Mouse (Mus musculus): ENCODE data around the gene Sowaha. TPM values are rescaled to one million over a fixed set of nuclear protein-coding genes. Genes with fewer than 3 reads are reported as not detected.

The Sowaha gene
- polyA plus RNA-seq, 1 experiment from 2014 or later = 0.99 TPM

DNA sequence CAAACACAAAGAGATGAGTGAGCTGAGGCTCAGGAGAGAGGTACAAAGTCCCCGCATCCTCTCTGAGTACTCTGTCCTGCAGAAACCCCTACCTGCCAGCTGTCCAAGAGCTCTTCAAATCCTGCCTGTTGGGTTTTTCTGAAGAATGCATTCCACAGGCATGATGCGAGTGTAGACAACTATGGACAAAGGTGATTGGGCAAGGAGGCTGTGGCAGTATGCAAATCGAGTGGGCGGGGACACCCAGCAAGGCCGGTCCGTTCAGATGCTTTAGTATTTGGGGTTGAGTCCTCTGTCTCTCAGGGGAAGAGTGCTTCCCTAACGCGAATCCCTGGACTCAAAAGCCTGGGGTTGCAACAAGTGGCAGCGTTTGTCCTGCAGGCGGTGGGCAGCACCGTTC lies 20.5 kb upstream of the Sowaha start:
- H3K36me3 ChIP-seq (replicated peaks) = no peaks in the 10 kb centered on the region
- H3K9me3 ChIP-seq = no peaks in the 10 kb centered on the region
- H3K4me2 ChIP-seq = no peak overlapping the region
- ATAC-seq (replicated peaks) = no peak
- no peaks in the 10 kb centered on the region for H3K4me1 ChIP-seq
- no peak overlapping the region for H3K4me3 ChIP-seq
- H3K9ac ChIP-seq = no peak overlapping the region
- whole genome bisulfite sequencing = 9% methylated on average over 11 of the region's 11 CpGs
- H3K27me3 ChIP-seq (replicated peaks) = peaks cover 5% of the 10 kb centered on the region
- H3K27ac ChIP-seq = no peak overlapping the region

- Histone ChIP-seq H3K9ac (no peak overlapping the region), H3K27me3 (replicated peaks) (peaks cover 5% of the 10 kb centered on the region; the same call in 1 of the 2 replicates), H3K9me3 (no peaks in the 10 kb centered on the region), H3K4me2 (no peak overlapping the region), H3K4me3 (no peak overlapping the region), H3K36me3 (replicated peaks) (no peaks in the 10 kb centered on the region), H3K4me1 (no peaks in the 10 kb centered on the region), H3K27ac (no peak overlapping the region)
- ATAC-seq (replicated peaks) = no peak
- WGBS = 71% methylated on average over 6 of the region's 6 CpGs
Observed at GRCm38 (mm10) chr11:53496946-53497345, 16.9 kb upstream of the Sowaha start.

- no peak overlapping the region for H3K9ac ChIP-seq
- no peak overlapping the region for H3K4me2 ChIP-seq
- no peak overlapping the region for H3K27ac ChIP-seq
- H3K27me3 ChIP-seq (replicated peaks) = peaks cover 5% of the 10 kb centered on the region; the same call in 1 of the 2 replicates
- no peaks in the 10 kb centered on the region for H3K36me3 ChIP-seq (replicated peaks)
- no peak overlapping the region for H3K4me3 ChIP-seq
- no peaks in the 10 kb centered on the region for H3K4me1 ChIP-seq
- WGBS = 13% methylated on average over 6 of the region's 6 CpGs
- ATAC-seq (replicated peaks) = no peak
- no peaks in the 10 kb centered on the region for H3K9me3 ChIP-seq
Observed at GRCm38 (mm10) chr11:53495417-53495816, 15.3 kb upstream of the Sowaha start.

- Histone ChIP-seq H3K9ac (no peak overlapping the region), H3K4me2 (no peak overlapping the region), H3K9me3 (no peaks in the 10 kb centered on the region), H3K27ac (no peak overlapping the region), H3K27me3 (replicated peaks) (peaks cover 9% of the 10 kb centered on the region; the same call in 1 of the 2 replicates), H3K4me3 (no peak overlapping the region), H3K36me3 (replicated peaks) (no peaks in the 10 kb centered on the region), H3K4me1 (no peaks in the 10 kb centered on the region)
- ATAC-seq (replicated peaks) = no peak
- WGBS = 41% methylated on average over 3 of the region's 3 CpGs
Observed at GRCm38 (mm10) chr11:53493243-53493955, 13.3 kb upstream of the Sowaha start.

GRCm38 (mm10) chr11:53491954-53492401 lies 11.9 kb upstream of the Sowaha start:
- peaks cover 12% of the 10 kb centered on the region; the same call in 1 of the 2 replicates for H3K27me3 ChIP-seq (replicated peaks)

GRCm38 (mm10) chr11:53489421-53489820 lies 9.3 kb upstream of the Sowaha start:
- H3K27me3 ChIP-seq (replicated peaks) = peaks cover 28% of the 10 kb centered on the region
- no peaks in the 10 kb centered on the region for H3K9me3 ChIP-seq
- H3K4me3 ChIP-seq = no peak overlapping the region
- H3K27ac ChIP-seq = no peak overlapping the region
- 49% methylated on average over 9 of the region's 9 CpGs for WGBS
- H3K36me3 ChIP-seq (replicated peaks) = no peaks in the 10 kb centered on the region
- ATAC-seq (replicated peaks) = no peak
- H3K9ac ChIP-seq = no peak overlapping the region
- no peak overlapping the region for H3K4me2 ChIP-seq
- peaks cover 7% of the 10 kb centered on the region for H3K4me1 ChIP-seq

More at GRCm38 (mm10) chr11:53491954-53492401, 11.9 kb upstream of the Sowaha start:
- H3K4me3 ChIP-seq = no peak overlapping the region
- H3K4me2 ChIP-seq = no peak overlapping the region
- no peaks in the 10 kb centered on the region for H3K9me3 ChIP-seq
- no peak overlapping the region for H3K9ac ChIP-seq
- ATAC-seq (replicated peaks) = no peak
- no peaks in the 10 kb centered on the region for H3K36me3 ChIP-seq (replicated peaks)
- 3% methylated on average over 8 of the region's 8 CpGs for WGBS
- peaks cover 5% of the 10 kb centered on the region for H3K4me1 ChIP-seq
- H3K27ac ChIP-seq = no peak overlapping the region

DNA sequence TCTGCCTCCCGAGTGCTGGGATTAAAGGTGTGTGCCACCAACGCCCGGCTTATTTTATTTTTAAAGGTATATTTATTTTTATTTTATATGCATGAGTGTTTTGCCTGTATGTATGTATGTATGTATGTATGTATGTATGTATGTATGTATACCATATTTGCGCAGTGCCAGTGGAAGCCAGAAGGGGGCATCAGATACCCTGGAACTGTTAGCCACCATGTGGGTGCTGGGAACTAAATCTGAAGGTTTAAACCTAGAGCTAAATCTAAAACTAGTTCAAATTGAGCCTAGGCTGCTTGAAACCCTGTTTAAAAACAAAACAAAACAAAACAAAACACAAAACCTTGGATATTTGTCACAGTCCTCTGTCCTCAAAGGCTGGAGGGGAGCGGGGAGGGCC lies 8.9 kb upstream of the Sowaha start:
- WGBS = 88% methylated on average over 5 of the region's 5 CpGs
- Histone ChIP-seq H3K27me3 (replicated peaks) (peaks cover 28% of the 10 kb centered on the region), H3K4me1 (peaks cover 7% of the 10 kb centered on the region), H3K9ac (no peak overlapping the region), H3K36me3 (replicated peaks) (no peaks in the 10 kb centered on the region), H3K27ac (no peak overlapping the region), H3K4me2 (no peak overlapping the region), H3K4me3 (no peak overlapping the region), H3K9me3 (no peaks in the 10 kb centered on the region)
- no peak for ATAC-seq (replicated peaks)

DNA sequence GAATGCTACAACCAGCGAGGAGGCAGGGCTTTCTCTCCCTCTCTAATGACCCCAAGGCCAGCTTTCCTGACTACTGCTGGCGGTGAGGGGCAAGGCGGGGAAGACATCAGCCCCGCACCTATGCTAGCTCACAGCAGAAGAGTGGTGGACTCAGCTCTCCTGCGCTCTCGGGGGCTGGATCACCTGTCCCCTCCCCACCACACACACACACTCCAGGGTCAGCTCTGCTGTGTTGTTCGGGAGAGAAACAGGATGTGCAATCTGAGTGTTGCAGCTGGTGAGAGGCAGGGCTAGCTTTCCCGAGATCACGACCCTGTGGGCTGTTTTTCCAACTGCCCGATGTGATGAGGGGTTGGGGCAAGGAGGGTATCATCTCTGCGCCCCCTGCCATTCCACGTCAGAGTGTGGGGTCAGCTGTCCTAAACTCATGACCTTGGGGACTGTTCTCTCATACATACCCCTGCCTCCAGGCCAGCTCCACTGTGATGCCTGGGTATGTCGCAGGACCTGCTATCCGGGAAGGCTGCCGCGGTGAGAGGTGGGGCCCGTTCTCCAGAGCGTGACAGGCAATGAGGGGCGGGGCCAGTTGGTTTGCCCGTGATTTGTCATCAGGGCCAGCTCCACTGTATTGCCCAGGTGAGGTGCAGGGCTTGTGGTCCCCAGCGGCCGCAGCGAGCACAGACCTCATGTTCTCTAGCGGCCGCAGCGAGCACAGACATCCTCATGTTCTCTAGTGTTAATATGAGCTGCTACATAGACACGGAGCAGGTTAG lies 6.9 kb upstream of the Sowaha start:
- 12% methylated on average over 27 of the region's 27 CpGs for WGBS
- H3K4me2 ChIP-seq = peak overlapping the region; percentile 54
- H3K9ac ChIP-seq = peak overlapping the region; percentile 23; the same call in 1 of the 2 replicates
- no peak overlapping the region for H3K27ac ChIP-seq
- peaks cover 7% of the 10 kb centered on the region for H3K4me1 ChIP-seq
- no peaks in the 10 kb centered on the region for H3K9me3 ChIP-seq
- H3K27me3 ChIP-seq (replicated peaks) = peaks cover 37% of the 10 kb centered on the region
- H3K36me3 ChIP-seq (replicated peaks) = no peaks in the 10 kb centered on the region
- H3K4me3 ChIP-seq = peak overlapping the region; percentile 26
- peak; percentile 54; the same call in 1 of the 2 replicates for ATAC-seq (replicated peaks)

DNA sequence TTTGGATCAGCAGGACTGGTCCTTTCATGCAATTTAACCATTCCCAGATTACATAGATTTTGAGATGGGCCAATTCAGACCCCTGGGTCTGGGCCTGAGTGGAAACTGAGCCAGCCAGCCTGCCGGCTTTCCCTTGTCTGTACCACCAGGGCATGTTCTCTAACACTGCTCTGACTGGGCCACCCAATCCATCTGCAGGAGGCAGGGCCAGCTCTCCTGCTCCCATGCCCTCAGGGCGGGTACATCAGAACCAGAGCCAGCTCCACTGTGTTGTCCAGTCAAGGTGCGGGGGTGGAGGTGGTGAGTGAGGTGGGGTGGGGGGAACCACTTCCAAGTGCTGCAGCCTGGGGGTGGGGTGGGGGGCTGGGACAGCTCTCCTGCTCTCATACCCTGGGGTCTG lies 6.3 kb upstream of the Sowaha start:
- no peak overlapping the region for H3K27ac ChIP-seq
- peaks cover 42% of the 10 kb centered on the region for H3K27me3 ChIP-seq (replicated peaks)
- 69% methylated on average over 3 of the region's 3 CpGs for WGBS
- no peak overlapping the region for H3K9ac ChIP-seq
- no peaks in the 10 kb centered on the region for H3K9me3 ChIP-seq
- H3K4me2 ChIP-seq = no peak overlapping the region
- H3K4me3 ChIP-seq = no peak overlapping the region
- H3K36me3 ChIP-seq (replicated peaks) = no peaks in the 10 kb centered on the region
- ATAC-seq (replicated peaks) = no peak; the same call in 1 of the 2 replicates
- peaks cover 7% of the 10 kb centered on the region for H3K4me1 ChIP-seq

DNA sequence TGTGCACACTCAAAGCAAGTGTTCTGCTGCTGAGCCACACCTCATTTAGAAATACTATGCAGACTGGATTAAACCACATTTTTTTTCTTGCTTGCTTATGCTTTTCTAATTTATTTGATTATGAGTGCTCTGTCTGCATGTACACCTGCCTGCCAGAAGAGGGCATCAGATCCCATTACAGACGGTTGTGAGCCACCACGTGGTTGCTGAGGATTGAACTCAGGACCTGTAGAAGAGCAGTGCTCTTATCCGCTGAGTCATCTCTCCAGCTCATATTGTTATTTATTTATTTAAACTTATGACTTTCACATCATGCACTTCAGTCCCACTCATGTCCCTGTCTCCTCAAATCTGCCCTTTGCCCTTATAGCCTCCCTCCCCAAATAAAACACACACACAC lies 5.6 kb upstream of the Sowaha start:
- no peak overlapping the region for H3K4me2 ChIP-seq
- no peaks in the 10 kb centered on the region for H3K36me3 ChIP-seq (replicated peaks)
- peaks cover 47% of the 10 kb centered on the region for H3K27me3 ChIP-seq (replicated peaks)
- H3K9ac ChIP-seq = no peak overlapping the region
- H3K4me1 ChIP-seq = peaks cover 7% of the 10 kb centered on the region
- no peak for ATAC-seq (replicated peaks)
- WGBS = 45% methylated on average over 3 of the region's 3 CpGs
- H3K27ac ChIP-seq = no peak overlapping the region
- H3K4me3 ChIP-seq = no peak overlapping the region
- H3K9me3 ChIP-seq = no peaks in the 10 kb centered on the region

DNA sequence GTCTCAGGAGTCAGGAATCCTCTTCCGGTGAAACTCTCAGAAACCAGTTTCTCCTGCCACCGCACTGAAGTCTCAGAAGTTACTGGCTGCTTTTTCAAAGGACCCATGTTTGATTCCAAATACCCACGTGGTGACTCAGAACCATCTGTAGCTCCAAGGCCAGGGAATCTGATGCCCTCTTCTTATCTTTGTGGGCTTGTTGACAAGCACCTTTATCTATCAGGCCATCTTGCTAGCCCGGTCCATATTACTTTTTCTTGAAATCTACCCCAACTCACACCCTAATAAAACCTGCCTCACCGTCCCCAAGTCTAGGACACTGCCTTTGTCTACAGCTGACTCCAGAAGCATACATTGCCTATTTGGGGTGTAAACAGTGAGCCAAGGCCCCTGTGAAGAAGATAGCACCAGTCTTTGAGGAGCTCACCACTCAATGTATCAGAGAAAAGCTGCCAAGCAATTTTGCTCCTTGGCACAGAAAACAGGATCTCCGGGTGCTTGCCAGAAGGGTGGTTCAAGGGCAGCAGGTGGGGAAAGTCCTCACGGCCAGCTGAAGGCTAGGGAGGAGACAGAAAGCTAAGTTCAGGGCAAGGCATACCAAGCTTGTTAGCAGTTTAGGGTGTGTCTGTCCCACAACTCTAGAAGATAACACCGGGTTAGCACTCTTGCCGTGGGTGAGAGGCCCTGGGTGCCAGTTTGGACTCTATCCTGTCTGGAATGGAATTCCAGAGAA lies 3.3 kb upstream of the Sowaha start:
- Histone ChIP-seq H3K9me3 (no peaks in the 10 kb centered on the region), H3K4me2 (no peak overlapping the region), H3K4me3 (no peak overlapping the region), H3K27me3 (replicated peaks) (peaks cover 66% of the 10 kb centered on the region), H3K27ac (no peak overlapping the region), H3K36me3 (replicated peaks) (no peaks in the 10 kb centered on the region), H3K4me1 (peaks cover 27% of the 10 kb centered on the region), H3K9ac (no peak overlapping the region)
- 82% methylated on average over 9 of the region's 9 CpGs for WGBS
- no peak for ATAC-seq (replicated peaks)

GRCm38 (mm10) chr11:53481088-53481730 lies 1.1 kb upstream of the Sowaha start:
- Histone ChIP-seq H3K9me3 (no peaks in the 10 kb centered on the region), H3K9ac (no peak overlapping the region), H3K4me3 (no peak overlapping the region), H3K36me3 (replicated peaks) (no peaks in the 10 kb centered on the region), H3K27me3 (replicated peaks) (peaks cover 59% of the 10 kb centered on the region), H3K4me1 (peaks cover 23% of the 10 kb centered on the region), H3K4me2 (no peak overlapping the region), H3K27ac (no peak overlapping the region)
- no peak for ATAC-seq (replicated peaks)
- WGBS = 75% methylated on average over 4 of the region's 4 CpGs

All from midbrain, embryonic 15.5 days (tissue).